22 mouse cellular contexts compared by ENCODE assay signal in genomic region chr19:50178851-50179250, GRCm38 (mm10).
DNase-seq lines count a peak whose midpoint lies in the region; ATAC-seq and TF ChIP-seq lines count a peak whose summit lies in the region.
"Had no signal": no experiment of that assay in that cellular context is flagged by ENCODE, and none has a peak within 500 bp of the region (broad histone marks: within the 10 kb centered on the region; RNA-seq: fewer than 3 reads in every experiment).

No protein-coding gene starts in this region.

- H3K27me3 ChIP-seq in forebrain, embryonic 12.5 days, result no peaks in the 10 kb centered on the region
- no peaks in the 10 kb centered on the region for H3K27me3 ChIP-seq in forebrain, embryonic 11.5 days (ENCODE audit: control insufficient read depth, insufficient read depth, low read length)
- no peaks in the 10 kb centered on the region for H3K27me3 ChIP-seq in forebrain, embryonic 15.5 days
- no peaks in the 10 kb centered on the region for H3K27me3 ChIP-seq in forebrain, embryonic 13.5 days
- no peaks in the 10 kb centered on the region for H3K27me3 ChIP-seq in forebrain, postnatal 0 days (ENCODE audit: insufficient read depth, low read length)
- H3K27me3 ChIP-seq: CH12.LX; embryonic facial prominence, embryonic 12.5 days; Patski had no signal

- no peak overlapping the region for H3K27ac ChIP-seq in forebrain, embryonic 12.5 days
- H3K27ac ChIP-seq in forebrain, embryonic 11.5 days (ENCODE audit: low read depth, low read length), result no peak overlapping the region
- no peak overlapping the region; the same call in 1 of the 2 replicates for H3K27ac ChIP-seq in forebrain, embryonic 15.5 days (replicated peaks)
- no peak overlapping the region for H3K27ac ChIP-seq in forebrain, embryonic 13.5 days
- no peak overlapping the region for H3K27ac ChIP-seq in forebrain, postnatal 0 days (ENCODE audit: low read depth, low read length)
- H3K27ac ChIP-seq: embryonic facial prominence, embryonic 10.5 days; embryonic facial prominence, embryonic 12.5 days had no signal

- WGBS in forebrain, embryonic 12.5 days, result 72% methylated on average over 4 of the region's 4 CpGs
- WGBS in forebrain, embryonic 11.5 days, result 83% methylated on average over 4 of the region's 4 CpGs
- 59% methylated on average over 4 of the region's 4 CpGs for WGBS in forebrain, embryonic 15.5 days
- 63% methylated on average over 4 of the region's 4 CpGs for WGBS in forebrain, embryonic 13.5 days
- WGBS in forebrain, postnatal 0 days, result 55% methylated on average over 4 of the region's 4 CpGs

- no peak overlapping the region for H3K4me3 ChIP-seq in forebrain, embryonic 12.5 days (replicated peaks)
- no peak overlapping the region for H3K4me3 ChIP-seq in forebrain, embryonic 11.5 days (ENCODE audit: low read depth, low read length)
- H3K4me3 ChIP-seq in forebrain, embryonic 15.5 days, result no peak overlapping the region
- H3K4me3 ChIP-seq in forebrain, embryonic 13.5 days, result no peak overlapping the region
- H3K4me3 ChIP-seq in forebrain, postnatal 0 days (ENCODE audit: low read depth, low read length), result no peak overlapping the region
- H3K4me3 ChIP-seq: embryonic facial prominence, embryonic 10.5 days; embryonic facial prominence, embryonic 12.5 days had no signal

- H3K9ac ChIP-seq in forebrain, embryonic 12.5 days, result no peak overlapping the region
- H3K9ac ChIP-seq in forebrain, embryonic 11.5 days (ENCODE audit: low read length), result no peak overlapping the region
- H3K9ac ChIP-seq in forebrain, embryonic 15.5 days (replicated peaks), result no peak overlapping the region
- H3K9ac ChIP-seq in forebrain, embryonic 13.5 days, result no peak overlapping the region
- no peak overlapping the region for H3K9ac ChIP-seq in forebrain, postnatal 0 days
- H3K9ac ChIP-seq: embryonic facial prominence, embryonic 12.5 days had no signal

- no peaks in the 10 kb centered on the region for H3K9me3 ChIP-seq in forebrain, embryonic 12.5 days
- no peaks in the 10 kb centered on the region for H3K9me3 ChIP-seq in forebrain, embryonic 11.5 days (ENCODE audit: control insufficient read depth, low read length)
- H3K9me3 ChIP-seq in forebrain, embryonic 15.5 days, result no peaks in the 10 kb centered on the region
- H3K9me3 ChIP-seq in forebrain, embryonic 13.5 days (replicated peaks), result no peaks in the 10 kb centered on the region
- no peaks in the 10 kb centered on the region for H3K9me3 ChIP-seq in forebrain, postnatal 0 days (ENCODE audit: low read length)
- H3K9me3 ChIP-seq: embryonic facial prominence, embryonic 10.5 days; embryonic facial prominence, embryonic 12.5 days had no signal

- H3K36me3 ChIP-seq in forebrain, embryonic 12.5 days (replicated peaks), result no peaks in the 10 kb centered on the region
- H3K36me3 ChIP-seq in forebrain, embryonic 11.5 days (ENCODE audit: control insufficient read depth, insufficient read depth, low read length), result no peaks in the 10 kb centered on the region
- H3K36me3 ChIP-seq in forebrain, embryonic 15.5 days, result no peaks in the 10 kb centered on the region
- H3K36me3 ChIP-seq in forebrain, embryonic 13.5 days (ENCODE audit: poor library complexity, severe bottlenecking), result peaks cover 5% of the 10 kb centered on the region; the same call in 1 of the 2 replicates
- no peaks in the 10 kb centered on the region for H3K36me3 ChIP-seq in forebrain, postnatal 0 days (ENCODE audit: insufficient read depth)
- H3K36me3 ChIP-seq: embryonic facial prominence, embryonic 10.5 days; embryonic facial prominence, embryonic 12.5 days; G1E had no signal

- no peak overlapping the region for H3K4me2 ChIP-seq in forebrain, embryonic 12.5 days
- no peak overlapping the region for H3K4me2 ChIP-seq in forebrain, embryonic 11.5 days (ENCODE audit: low read depth, low read length, severe bottlenecking)
- H3K4me2 ChIP-seq in forebrain, embryonic 15.5 days (replicated peaks), result no peak overlapping the region
- H3K4me2 ChIP-seq in forebrain, embryonic 13.5 days, result no peak overlapping the region
- H3K4me2 ChIP-seq in forebrain, postnatal 0 days (ENCODE audit: low read depth), result no peak overlapping the region
- H3K4me2 ChIP-seq: embryonic facial prominence, embryonic 12.5 days had no signal

- peak; percentile 44; the same call in 1 of the 2 replicates for ATAC-seq in forebrain, embryonic 12.5 days (ENCODE audit: low FRiP score)
- no peak for ATAC-seq in forebrain, embryonic 11.5 days (replicated peaks; ENCODE audit: low FRiP score)
- peak; percentile 61 for ATAC-seq in forebrain, embryonic 15.5 days (replicated peaks)
- ATAC-seq in forebrain, embryonic 13.5 days, result no peak
- no peak for ATAC-seq in forebrain, postnatal 0 days
- ATAC-seq: activated CD4-positive, CD25-positive, alpha-beta regulatory T cell, adult 4 months; CD4-positive, CD25-positive, alpha-beta regulatory T cell, adult 4 months; Patski had no signal

- DNase-seq in forebrain, embryonic 11.5 days (ENCODE audit: low spot score), result no peak
- peak; percentile 12 for DNase-seq in forebrain, postnatal 0 days
- DNase-seq in urinary bladder, postnatal 14 days (ENCODE audit: low spot score), result no peak
- DNase-seq: adrenal gland, adult 8-10 months; adrenal gland, postnatal 14 days; adrenal gland, postnatal 36 days; B cell, adult 2 months; cerebellum, adult 11 months; cerebellum, adult 2 months; cerebellum, adult 9-10 months; cerebellum, postnatal 10 days; cerebellum, postnatal 25 days had no signal

- TF ChIP-seq CTCF in forebrain, postnatal 0 days (IDR thresholded peaks at IDR 0.05; ENCODE audit: low read depth), result no peak

- no peaks in the 10 kb centered on the region for H3K4me1 ChIP-seq in forebrain, embryonic 12.5 days
- no peaks in the 10 kb centered on the region for H3K4me1 ChIP-seq in forebrain, embryonic 11.5 days (replicated peaks; ENCODE audit: control insufficient read depth, insufficient read depth, low read length)
- no peaks in the 10 kb centered on the region for H3K4me1 ChIP-seq in forebrain, embryonic 15.5 days
- no peaks in the 10 kb centered on the region for H3K4me1 ChIP-seq in forebrain, embryonic 13.5 days
- no peaks in the 10 kb centered on the region for H3K4me1 ChIP-seq in forebrain, postnatal 0 days (ENCODE audit: insufficient read depth)
- H3K4me1 ChIP-seq: embryonic facial prominence, embryonic 10.5 days; embryonic facial prominence, embryonic 12.5 days had no signal

Comparison
In these comparisons a context has a peak if more than half of its experiments do, and no peak if none do; other contexts are left out.
1. ATAC-seq: peak in forebrain, embryonic 12.5 days (single experiment) and forebrain, embryonic 15.5 days (single experiment); none in forebrain, embryonic 11.5 days (single experiment), forebrain, embryonic 13.5 days (single experiment) and forebrain, postnatal 0 days (single experiment).